Comparison of ENCODE assay signal across 8 mouse cellular contexts in the genomic region with DNA sequence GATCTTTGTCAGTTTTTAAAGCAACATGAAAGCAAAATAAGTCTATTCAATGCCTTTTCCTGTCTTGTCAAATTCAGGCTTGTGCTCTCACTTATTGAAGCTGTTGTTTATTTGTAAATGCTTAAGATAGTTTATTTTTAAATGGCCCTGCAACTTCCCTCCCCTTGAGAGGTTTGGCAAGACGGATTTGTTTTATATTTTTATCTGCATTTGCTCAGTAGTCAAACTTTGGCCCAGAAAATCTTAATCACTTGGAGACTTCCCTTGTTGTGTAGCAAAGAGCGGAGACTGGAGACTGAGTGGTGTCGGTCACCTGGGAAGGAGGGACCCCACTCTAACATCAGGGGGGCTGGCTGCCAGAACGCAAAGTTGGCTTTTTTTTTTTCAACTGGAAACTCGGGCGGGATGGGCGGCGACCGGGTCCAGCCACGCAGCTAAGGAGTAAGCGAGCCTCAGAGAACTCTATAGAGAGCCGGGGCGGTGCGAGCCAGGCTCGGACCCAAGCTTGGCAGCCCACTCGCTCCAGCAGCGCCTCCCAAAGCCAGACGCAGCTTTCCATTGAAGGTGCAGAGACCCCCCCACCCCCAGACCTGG. TPM values are rescaled to one million over a fixed set of nuclear protein-coding genes. Genes with fewer than 3 reads are reported as not detected.
A peak's percentile ranks its signal among the peaks of the same experiment; 100 is the strongest.
DNase-seq lines count a peak whose midpoint lies in the region; ATAC-seq and TF ChIP-seq lines count a peak whose summit lies in the region.

No protein-coding gene starts in this region.

- peaks cover 25% of the 10 kb centered on the region for H3K4me1 ChIP-seq in heart, embryonic 13.5 days
- peaks cover 26% of the 10 kb centered on the region for H3K4me1 ChIP-seq in G1E (ENCODE audit: insufficient read depth, low read depth, low read length)
- peaks cover 28% of the 10 kb centered on the region for H3K4me1 ChIP-seq in hindbrain, embryonic 10.5 days (replicated peaks)

- no peaks in the 10 kb centered on the region for H3K27me3 ChIP-seq in heart, embryonic 13.5 days (replicated peaks)
- peaks cover 17% of the 10 kb centered on the region for H3K27me3 ChIP-seq in G1E (ENCODE audit: insufficient read depth, low read length)
- no peaks in the 10 kb centered on the region for H3K27me3 ChIP-seq in hindbrain, embryonic 10.5 days (ENCODE audit: insufficient read depth, poor library complexity, severe bottlenecking)

- no peaks in the 10 kb centered on the region for H3K36me3 ChIP-seq in heart, embryonic 13.5 days
- no peaks in the 10 kb centered on the region for H3K36me3 ChIP-seq in G1E (replicated peaks)
- no peaks in the 10 kb centered on the region for H3K36me3 ChIP-seq in hindbrain, embryonic 10.5 days

- H3K9me3 ChIP-seq in heart, embryonic 13.5 days = no peaks in the 10 kb centered on the region
- no peaks in the 10 kb centered on the region for H3K9me3 ChIP-seq in G1E (replicated peaks)
- no peaks in the 10 kb centered on the region for H3K9me3 ChIP-seq in hindbrain, embryonic 10.5 days

- peak overlapping the region; percentile 84 for H3K9ac ChIP-seq in heart, embryonic 13.5 days

- peak overlapping the region; percentile 80 for H3K4me2 ChIP-seq in heart, embryonic 13.5 days

- DNase-seq in heart, postnatal 10 days = no peak
- no peak for DNase-seq in G1E (ENCODE audit: low spot score)
- DNase-seq in hindbrain, embryonic 10.5 days (ENCODE audit: low spot score) = no peak
- no peak for DNase-seq in Muller cell, postnatal 12 days (ENCODE audit: inconsistent ontology term)
- DNase-seq in urinary bladder, adult 2 months (ENCODE audit: low spot score) = no peak

- under 1% methylated on average over 18 of the region's 18 CpGs for WGBS in heart, embryonic 13.5 days
- WGBS in hindbrain, embryonic 10.5 days = 2% methylated on average over 18 of the region's 18 CpGs

- H3K27ac ChIP-seq in heart, embryonic 13.5 days (replicated peaks) = peak overlapping the region; percentile 91
- H3K27ac ChIP-seq in hindbrain, embryonic 10.5 days = peak overlapping the region; percentile 99

- peak overlapping the region; percentile 91 for H3K4me3 ChIP-seq in heart, embryonic 13.5 days
- H3K4me3 ChIP-seq in G1E (ENCODE audit: low read depth, low read length) = peak overlapping the region; percentile 83
- peak overlapping the region; percentile 93 for H3K4me3 ChIP-seq in hindbrain, embryonic 10.5 days

- no peak for TF ChIP-seq CTCF in G1E (IDR thresholded peaks at IDR 0.05; ENCODE audit: low read depth, low read length)

- intact Hi-C loops in heart, postnatal 10 days (cut with DNase I) = loop anchor here (2.0 to 10.0 kb wide), 3 partner anchors 116 to 342 kb away; no protein-coding TSS in a partner anchor

- no peak for ATAC-seq in heart, embryonic 13.5 days (ENCODE audit: extremely low read depth, insufficient number of reproducible peaks, low FRiP score, low TSS enrichment)
- ATAC-seq in G1E (ENCODE audit: extremely low read depth, insufficient number of reproducible peaks, low FRiP score, poor library complexity, severe bottlenecking) = no peak
- peak; percentile 76 for ATAC-seq in megakaryocyte-erythroid progenitor cell, adult 5-6 weeks (replicated peaks; ENCODE audit: low FRiP score, low TSS enrichment, poor library complexity, severe bottlenecking)
- ATAC-seq in monocyte, adult 5-6 weeks (replicated peaks; ENCODE audit: insufficient number of reproducible peaks, low FRiP score, low TSS enrichment, poor library complexity, severe bottlenecking) = no peak; the same call in 1 of the 2 replicates

RNA-seq across cellular contexts. Expression of a gene that starts 6.0 kb away (rescaled TPM):
- polyA plus RNA-seq in heart, embryonic 13.5 days (2015; fragmentation: Nextera tagmentation; extraction: Ambion mirVana) = 124 and 131 TPM in 2 replicates
- total RNA-seq in heart, postnatal 10 days (2021) = 100 to 1,000 TPM in 1 of 2 experiments, 10 to 100 TPM in 1; 95.2 to 111 TPM
- total RNA-seq in G1E (2014; fragmentation: Nextera tagmentation) = 102 and 119 TPM in 2 replicates
- 124 and 128 TPM in 2 replicates for total RNA-seq in G1E (2017)
- polyA plus RNA-seq in G1E (2012) = 14.2 and 16.5 TPM in 2 replicates
- 83.4 and 93.6 TPM in 2 replicates for polyA plus RNA-seq in hindbrain, embryonic 10.5 days (2016; fragmentation: Nextera tagmentation; extraction: Ambion mirVana)
- total RNA-seq in megakaryocyte-erythroid progenitor cell, adult 5-6 weeks (2014; fragmentation: Nextera tagmentation) = 18.7 and 28.2 TPM in 2 replicates
- total RNA-seq in megakaryocyte-erythroid progenitor cell, adult 5-6 weeks (2017) = 34.5 and 42.4 TPM in 2 replicates
- 55.6 and 55.8 TPM in 2 replicates for polyA plus RNA-seq in urinary bladder, adult 2 months (2012; rRNA removed)
- 87.0 to 108 TPM (median 106 TPM) in 3 replicates for total RNA-seq in monocyte, adult 5-6 weeks (2017)

RNA-seq across cellular contexts. Expression of a gene that starts 30.3 kb away (rescaled TPM):
- 7.8 and 9.9 TPM in 2 replicates for polyA plus RNA-seq in heart, embryonic 13.5 days (2015; fragmentation: Nextera tagmentation; extraction: Ambion mirVana)
- 1 to 10 TPM; 5.6 to 8.4 TPM for total RNA-seq in heart, postnatal 10 days (2021)
- total RNA-seq in G1E (2014; fragmentation: Nextera tagmentation) = 6.7 and 9.5 TPM in 2 replicates
- not detected in 2 replicates for total RNA-seq in G1E (2017)
- polyA plus RNA-seq in G1E (2012) = not detected in 2 replicates
- polyA plus RNA-seq in hindbrain, embryonic 10.5 days (2016; fragmentation: Nextera tagmentation; extraction: Ambion mirVana) = 14.2 and 16.3 TPM in 2 replicates
- total RNA-seq in megakaryocyte-erythroid progenitor cell, adult 5-6 weeks (2014; fragmentation: Nextera tagmentation) = not detected in 2 replicates
- not detected in 2 replicates for total RNA-seq in megakaryocyte-erythroid progenitor cell, adult 5-6 weeks (2017)
- polyA plus RNA-seq in urinary bladder, adult 2 months (2012; rRNA removed) = not detected in 2 replicates
- not detected in 3 replicates for total RNA-seq in monocyte, adult 5-6 weeks (2017)

RNA-seq across cellular contexts. Expression of a gene that starts 57.1 kb away (rescaled TPM):
- 15.3 and 16.7 TPM in 2 replicates for polyA plus RNA-seq in heart, embryonic 13.5 days (2015; fragmentation: Nextera tagmentation; extraction: Ambion mirVana)
- total RNA-seq in heart, postnatal 10 days (2021) = 10 to 100 TPM in 1 of 2 experiments, 1 to 10 TPM in 1; 6.6 to 12.1 TPM
- 14.3 and 14.9 TPM in 2 replicates for total RNA-seq in G1E (2014; fragmentation: Nextera tagmentation)
- total RNA-seq in G1E (2017) = 12.3 and 12.8 TPM in 2 replicates
- 7.1 and 12.3 TPM in 2 replicates for polyA plus RNA-seq in G1E (2012)
- 19.7 and 20.8 TPM in 2 replicates for polyA plus RNA-seq in hindbrain, embryonic 10.5 days (2016; fragmentation: Nextera tagmentation; extraction: Ambion mirVana)
- total RNA-seq in megakaryocyte-erythroid progenitor cell, adult 5-6 weeks (2014; fragmentation: Nextera tagmentation) = 4.2 and 9.7 TPM in 2 replicates
- total RNA-seq in megakaryocyte-erythroid progenitor cell, adult 5-6 weeks (2017) = 19.1 and 39.5 TPM in 2 replicates
- polyA plus RNA-seq in urinary bladder, adult 2 months (2012; rRNA removed) = 15.3 and 18.1 TPM in 2 replicates
- total RNA-seq in monocyte, adult 5-6 weeks (2017) = 22.8 to 30.2 TPM (median 29.5 TPM) in 3 replicates
